Mouse (Mus musculus) gonadal fat pad, adult 2 months (tissue): ENCODE measurements around the gene Akirin1. TPM values are rescaled to one million over a fixed set of nuclear protein-coding genes. Genes with fewer than 3 reads are reported as not detected.

Source experiments
- DNase-seq: peaks from one replicate; pipeline ENCODE4 v3.0.0-alpha.2; 2012; ENCODE audit warnings: low read depth
- polyA plus RNA-seq: library from polyadenylated mRNA; depleted of rRNA; stranded (reverse); fragments of >200 nt; gene quantifications from 2 replicates; pipeline ENCODE4 v1.2.3, GENCODE M21; 2012; rRNA removed

The Akirin1 gene
- 24.2 and 33.0 TPM in 2 replicates for polyA plus RNA-seq

DNA sequence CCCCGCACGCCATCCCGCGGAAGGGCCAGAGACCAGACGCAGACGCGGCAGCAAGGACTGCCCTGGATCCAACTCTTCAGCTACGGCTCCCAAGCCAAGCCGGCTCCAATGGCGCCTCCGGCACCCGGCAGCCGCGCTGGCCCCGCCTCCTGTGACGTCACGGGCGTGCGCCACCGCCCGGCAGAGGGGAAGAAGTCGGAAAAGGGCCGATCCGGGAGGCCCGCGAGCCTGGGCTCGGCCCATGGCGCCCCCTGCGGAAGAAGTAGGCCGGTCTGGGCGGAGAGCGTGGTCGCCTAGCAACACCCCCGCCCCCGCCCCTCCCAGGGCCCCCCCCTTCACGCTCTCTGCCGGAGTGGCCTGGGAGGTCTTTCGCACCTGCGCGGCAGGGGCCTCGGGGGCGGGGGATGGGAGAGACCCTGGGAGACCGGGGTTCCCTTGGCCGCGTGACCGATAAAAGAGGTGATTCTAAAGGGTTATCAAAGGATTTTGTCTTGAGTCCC, at the start of gene Akirin1:
Gene Akirin1, minus strand, starts transcription at position 194 of the 500 bp plus-strand sequence.
- no peak for DNase-seq

DNA sequence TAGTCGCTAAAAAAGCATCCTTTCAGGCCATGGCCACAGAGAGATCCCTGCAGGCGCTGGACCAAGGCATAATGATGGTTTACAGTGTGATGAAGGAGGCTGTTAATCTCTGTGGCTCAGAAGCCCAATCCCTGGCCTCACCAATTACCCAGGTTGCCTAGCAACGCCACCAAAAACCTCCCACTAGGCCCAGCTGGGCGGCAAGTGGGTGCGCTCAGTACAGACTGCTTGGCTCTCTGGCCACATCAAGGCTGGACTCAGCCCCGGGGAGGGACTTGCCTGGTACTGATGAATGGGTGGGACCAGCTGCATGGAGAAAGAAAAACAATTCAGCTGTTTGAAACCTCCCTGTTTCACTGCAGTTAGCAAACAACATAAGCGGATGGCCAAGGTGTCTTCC, 47.7 kb upstream of the Akirin1 start:
- DNase-seq: no peak

DNA sequence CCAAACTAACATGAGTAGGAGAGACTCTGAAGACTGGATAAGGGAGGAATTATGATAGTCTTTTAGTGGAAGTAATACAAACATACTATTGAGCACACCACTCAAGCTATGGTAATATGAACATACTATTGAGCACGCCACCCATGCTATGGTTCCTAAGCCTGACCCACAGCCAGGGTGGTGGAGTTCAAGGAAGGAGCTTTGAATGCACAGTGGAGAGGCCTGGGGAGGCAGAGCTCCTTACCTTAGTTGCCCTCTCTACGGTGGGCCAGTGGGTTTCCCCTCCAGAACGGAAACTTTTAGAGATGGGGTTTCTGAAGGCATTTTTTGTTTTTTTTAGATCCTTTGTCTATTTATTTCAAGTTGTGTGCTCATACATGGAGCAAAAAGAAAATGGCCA, 47.3 kb upstream of the Akirin1 start:
- no peak for DNase-seq

DNA sequence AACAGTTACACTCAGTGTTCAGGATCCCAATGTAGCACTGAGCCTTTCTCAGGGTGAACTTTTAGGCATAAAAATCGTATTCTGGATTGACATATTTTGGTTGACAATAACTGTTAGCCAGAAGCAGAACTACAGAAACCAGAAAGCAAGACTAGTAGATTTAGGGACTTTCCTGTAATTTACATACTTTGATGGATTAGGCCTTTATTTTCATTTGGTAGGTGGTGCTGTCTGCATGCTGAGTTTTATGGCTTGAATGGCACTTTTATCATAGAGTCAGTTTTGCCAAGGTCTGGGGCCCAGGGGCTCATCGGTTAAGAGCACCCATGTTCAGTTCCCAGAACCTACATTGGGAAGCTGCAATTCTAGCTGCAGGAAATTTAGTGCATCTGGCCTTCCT, 44.9 kb upstream of the Akirin1 start:
- DNase-seq: no peak

DNA sequence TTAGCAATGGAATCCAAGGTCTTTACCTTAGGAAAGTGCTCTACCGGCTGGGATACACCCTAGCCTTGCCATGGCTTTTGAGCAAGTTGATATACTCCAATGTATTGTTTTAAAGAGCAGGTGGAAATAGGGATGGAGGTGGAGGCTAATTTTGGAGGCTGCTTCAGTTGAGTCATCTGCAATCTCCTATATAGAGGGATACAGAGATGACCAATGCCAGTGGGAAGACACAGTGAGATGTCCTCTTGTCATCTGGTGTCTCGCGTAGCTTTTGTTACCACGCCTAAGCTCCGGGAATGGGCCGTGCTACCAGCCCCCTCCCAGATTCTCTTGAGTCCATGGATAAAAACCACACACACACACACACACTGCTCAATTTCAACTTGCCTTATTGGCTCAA, 43.0 kb upstream of the Akirin1 start:
- DNase-seq: no peak

DNA sequence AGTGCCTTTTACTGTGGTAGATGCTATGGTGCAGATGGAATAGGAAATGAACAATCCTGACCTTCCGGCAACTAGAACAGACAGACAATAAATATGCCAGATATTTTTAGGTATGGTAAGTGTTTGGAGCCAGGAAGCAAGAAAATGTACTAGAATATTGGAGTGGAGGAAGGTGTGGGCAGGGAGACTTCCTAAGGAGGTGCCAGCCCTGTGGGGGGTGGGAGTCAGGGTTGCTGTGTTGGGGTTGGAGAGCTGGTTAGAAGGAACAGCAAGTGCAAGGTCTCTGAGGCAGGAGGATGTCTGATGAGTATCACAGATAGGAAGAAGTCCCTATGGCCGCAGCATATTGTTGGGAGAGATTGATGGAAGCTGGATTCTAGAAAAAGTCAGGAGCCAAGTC, 42.5 kb upstream of the Akirin1 start:
- DNase-seq: no peak

DNA sequence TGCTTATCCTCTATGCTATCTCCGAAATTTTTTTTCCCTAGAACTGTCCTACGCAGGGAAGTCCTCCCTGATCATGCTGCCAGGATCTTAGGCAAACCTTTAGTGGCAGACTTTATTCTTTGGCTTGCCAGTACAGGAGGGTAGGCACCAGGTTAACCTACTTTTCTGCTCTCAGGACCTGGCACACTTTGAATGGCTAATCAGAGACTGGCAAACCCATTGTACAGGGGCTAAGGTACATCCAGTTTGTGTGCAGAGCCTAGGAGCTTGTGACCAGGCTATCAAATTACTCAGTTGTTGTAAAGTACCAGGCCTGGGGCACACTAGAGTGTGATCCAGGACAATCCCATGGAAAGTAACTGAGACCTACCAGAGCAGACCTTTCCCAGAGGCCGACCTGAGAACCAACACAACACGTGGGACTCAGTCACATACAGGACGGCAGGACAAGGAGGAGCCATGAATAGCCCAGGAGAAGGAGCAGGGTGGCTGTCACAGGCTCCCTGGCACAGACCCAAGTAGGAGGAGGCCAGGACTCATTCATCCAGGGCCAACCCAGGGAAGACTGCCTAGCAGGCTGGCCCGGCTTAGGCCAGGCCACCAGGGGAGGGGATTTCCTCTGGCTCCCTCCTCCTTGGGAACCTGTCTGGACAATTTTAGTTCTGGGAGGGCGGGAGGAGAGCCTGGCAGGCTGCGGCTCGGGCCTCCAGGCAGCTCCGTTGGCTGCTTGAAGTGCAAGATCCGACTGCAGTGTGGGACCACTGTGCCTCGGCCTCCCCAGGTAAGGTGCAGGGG, 37.2 kb upstream of the Akirin1 start, which contains the start of gene Rhbdl2:
Gene Rhbdl2, plus strand, starts transcription at position 684 of the 795 bp plus-strand sequence.
- DNase-seq: peak; percentile 61

DNA sequence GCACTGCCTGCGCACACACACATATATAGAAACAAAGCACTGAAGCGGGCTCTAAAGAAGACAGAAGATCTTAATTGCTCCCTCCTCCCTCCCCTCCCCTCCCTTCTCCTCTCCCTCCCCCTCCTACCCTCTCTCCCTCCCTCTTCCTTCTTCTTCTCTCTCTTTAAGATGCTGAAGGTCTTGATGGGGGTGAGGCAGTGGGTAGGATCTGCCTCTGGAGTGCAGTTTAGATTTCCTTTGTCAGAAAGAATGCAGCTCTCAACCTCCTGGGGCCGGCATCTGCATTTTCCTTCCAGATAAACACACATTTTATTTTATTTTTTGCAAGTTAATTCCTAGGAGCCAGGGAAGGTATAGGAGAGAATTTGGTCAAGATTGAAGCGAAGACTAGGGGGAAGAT, 18.1 kb upstream of the Akirin1 start:
- DNase-seq: no peak

DNA sequence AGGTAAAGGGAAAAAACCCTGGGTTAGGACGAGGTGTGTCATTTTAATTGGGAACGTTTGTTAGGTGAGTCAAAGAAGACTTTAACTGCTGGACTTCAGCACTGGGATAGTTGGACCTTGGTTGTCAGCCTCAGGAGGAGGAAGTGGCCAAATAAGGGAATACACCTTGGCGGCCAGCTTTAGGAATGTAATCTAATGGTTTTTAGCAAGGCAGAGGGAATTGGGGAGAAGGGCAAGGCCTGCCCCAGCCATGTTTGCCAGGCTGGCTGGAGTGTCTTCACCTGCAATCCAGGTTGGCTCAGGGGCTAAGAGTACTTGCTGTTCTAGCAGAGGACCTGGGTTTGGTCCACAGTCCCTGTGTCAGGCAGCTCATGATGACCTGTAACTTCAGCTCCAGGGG, 17.7 kb upstream of the Akirin1 start:
- no peak for DNase-seq

DNA sequence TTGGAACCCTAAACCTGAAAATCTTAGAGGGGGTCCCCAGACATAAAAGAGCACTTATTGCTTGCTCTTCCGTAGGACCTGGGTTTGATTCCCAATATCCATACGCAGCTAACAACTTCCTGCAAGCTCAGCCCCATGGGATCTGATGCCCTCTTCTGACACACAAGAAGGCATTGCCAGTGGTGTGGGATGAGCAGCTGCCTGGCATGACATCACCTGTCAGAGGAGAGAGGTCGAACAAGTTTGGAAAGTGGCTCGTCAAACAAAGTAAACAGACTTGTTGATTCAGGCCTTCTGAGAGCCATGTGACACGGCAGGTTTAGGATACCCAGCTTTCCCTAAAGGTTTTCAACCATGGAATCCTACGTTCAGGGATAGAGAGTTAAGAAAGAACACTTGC, 14.9 kb upstream of the Akirin1 start:
- DNase-seq: no peak

DNA sequence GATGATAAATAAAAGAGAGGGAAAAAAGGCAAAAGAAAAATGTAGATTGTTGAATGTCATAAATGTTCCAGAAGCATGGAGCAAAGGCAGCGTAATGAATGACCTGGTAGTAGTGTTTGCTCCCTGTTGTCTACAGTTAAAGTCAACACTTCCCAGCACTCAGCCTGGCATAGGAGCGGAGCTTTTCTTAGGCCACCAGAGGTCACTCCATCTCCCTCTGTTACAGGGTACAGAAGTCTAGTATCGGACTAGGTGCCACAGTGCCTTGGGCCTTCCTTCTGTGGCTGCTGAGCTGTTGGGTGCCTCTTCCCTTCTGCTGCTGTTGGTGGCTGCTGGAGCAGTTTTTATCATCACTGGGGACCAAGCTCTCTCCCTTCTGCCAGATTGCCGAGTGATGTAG, 8.2 kb upstream of the Akirin1 start:
- no peak for DNase-seq

DNA sequence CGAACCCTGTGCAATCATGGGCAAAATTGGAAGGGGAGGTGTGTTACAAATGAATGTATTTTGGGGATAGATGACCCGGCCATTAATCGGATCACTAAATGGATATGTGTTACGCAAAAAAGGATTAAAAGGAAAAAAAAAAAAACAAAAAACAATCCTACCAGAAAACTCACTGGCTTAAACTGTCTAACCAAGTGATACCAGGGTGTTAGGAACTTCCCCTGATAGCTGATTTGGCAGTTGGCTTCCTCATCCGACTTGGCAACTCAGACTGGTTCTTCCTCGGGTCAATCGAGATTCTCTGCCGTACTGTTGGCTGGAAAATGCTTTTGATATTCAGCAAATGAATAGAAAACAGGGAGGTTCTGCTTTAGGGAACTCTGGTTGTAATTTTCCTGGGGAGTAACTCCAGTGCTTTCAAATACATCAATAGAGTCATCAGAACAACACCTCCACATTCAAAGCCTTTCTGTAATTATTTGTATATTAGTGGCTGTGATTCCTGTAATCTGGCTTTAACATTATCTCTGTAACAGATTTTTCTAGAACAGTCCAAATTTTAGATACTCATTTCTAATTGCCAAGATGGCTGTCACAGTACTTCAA, 665 bp upstream of the Akirin1 start:
- DNase-seq: no peak

DNA sequence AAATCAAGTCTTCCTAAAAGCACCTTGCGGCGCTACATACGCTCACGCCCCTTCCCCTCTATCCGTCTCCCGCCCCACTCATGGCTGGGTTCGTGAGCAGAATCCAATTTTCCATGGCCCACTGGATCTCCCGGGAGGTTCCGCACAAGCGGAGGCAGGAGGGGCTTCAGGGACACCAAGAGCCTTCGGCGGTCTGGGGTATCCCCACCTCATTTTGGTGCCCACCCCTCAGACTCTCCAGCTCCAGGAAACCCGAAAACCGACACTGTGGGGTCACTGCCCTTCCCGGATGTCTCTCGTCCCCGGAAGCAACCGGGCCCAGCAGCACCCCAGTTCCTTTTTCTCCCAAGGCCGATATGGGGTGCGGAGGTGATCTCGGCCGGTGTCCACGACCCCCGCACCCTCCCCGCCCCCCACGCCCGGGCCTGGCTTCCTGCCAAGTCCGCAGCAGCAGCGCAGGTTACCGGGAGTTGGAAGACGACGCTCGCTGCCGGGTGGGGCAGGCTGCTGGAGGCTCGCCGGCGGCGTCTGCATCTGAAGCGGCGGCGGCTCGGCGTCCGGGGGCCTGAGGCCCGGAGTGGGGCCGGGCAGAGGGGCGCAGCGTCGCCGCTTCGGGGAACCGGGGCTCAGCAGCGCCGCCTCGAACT, 538 bp downstream of the Akirin1 start:
- DNase-seq: no peak

DNA sequence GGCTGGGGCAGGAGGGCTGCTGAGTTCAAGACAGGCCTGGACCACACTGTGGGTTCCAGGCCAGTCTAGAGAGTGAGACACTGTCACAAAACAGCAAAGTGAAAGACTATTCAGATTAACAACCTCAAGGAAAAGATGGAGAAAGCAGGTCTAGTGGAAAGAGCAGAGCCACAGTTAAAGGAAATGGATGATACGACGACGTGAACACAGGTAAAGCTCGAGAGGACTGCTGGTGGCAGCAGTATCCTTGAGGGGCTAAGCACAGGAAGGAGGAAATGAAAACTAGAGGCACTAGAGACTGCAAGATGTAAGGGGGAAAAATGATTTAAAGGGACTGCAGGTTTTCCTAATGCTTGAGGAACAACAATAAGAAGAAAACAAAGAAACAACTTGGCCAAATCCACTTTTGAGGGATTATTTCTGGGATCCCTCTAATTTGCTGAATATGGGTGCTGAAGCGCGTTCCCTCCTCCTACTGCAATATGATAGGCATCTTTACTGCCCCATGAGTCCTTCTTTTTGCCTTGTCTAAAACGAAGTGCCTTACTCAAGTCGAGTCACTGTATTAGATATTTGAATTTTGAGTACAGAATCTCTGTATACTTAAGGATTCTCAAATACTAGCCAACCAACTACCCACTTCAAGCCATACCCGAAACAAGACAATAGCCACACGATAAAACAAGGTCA, 1.3 kb downstream of the Akirin1 start:
- no peak for DNase-seq

DNA sequence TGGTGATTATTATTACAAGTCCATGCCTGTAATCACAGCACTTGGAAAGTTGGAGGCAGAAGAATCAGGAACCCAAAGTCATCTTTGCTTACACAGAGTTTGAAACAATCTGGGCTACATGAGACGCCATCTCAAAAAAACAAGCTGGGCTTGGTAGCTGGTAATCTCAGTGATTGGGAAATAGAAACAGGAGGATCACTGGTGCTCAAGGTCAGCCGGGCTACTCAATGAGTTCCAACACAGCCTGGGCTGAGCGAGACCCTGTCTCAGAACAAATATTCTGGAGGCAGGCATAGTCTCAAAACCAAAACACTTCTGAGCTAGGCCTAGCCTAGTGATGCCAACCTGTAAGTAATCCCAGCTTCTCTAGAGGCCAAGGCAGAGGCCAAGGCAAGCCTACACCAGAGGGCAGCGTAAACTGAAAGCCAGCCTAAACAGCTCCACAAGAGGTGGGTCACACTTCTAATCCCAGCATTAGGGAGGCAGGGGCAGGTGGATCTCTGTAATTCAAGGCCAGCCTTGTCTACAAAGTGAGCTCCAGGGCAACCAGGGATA, 4.8 kb downstream of the Akirin1 start:
- DNase-seq: no peak

DNA sequence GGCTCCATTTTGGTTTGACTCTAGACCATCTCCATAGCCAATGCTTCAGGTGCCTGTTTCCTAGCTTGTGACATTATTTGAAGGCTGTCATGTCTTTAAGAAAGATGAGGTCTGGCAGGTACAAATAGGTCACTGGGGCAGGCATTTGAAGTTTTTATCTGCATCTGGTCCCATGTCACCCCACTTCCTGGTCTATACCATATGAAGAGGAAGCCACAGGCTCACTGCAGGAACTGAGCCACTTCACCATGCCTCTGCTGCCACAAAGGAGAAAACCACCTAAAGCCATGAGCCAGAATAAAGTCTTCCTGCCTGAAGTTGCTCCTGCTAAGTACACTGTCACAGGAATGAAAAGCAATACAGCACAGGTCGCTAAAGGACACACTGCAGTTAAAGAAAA, 7.3 kb downstream of the Akirin1 start:
- no peak for DNase-seq

DNA sequence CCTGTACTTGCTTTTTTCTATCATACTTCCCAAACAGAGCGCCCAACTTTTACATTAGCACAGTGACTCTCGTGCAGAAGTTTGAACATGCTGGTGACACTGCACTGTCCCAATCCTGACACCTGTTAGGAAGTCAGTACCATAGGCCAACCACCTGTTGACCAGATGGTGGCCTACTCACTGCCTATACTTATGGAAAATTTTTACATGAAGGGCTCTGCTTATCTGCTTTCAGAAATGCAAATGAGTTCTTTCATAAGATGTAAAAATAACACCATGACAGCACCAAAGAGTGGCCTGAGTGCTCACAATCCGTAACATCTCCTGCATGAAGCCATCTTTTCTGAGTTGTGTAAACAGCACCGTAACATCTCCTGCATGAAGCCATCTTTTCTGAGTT, 11.4 kb downstream of the Akirin1 start:
- DNase-seq: no peak

DNA sequence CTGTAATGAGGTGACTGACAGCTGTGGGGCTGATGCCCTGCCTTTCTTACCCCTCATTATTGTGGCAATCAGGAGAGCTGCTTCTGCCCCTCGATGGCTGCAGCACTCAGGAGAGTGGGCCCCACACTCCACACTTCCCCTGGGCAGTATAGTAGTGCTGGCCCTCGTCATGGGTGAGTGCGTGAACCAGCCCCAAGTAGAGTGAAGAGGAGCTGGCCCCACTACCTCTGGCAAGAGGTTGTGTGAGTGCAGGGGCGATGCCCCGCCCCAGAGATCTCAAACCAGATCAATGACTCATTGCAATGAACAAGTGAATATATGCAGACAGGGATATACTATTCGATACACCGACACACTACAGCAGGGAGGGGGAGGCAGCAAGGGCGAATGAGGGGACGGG, 16.6 kb downstream of the Akirin1 start:
- DNase-seq: no peak

DNA sequence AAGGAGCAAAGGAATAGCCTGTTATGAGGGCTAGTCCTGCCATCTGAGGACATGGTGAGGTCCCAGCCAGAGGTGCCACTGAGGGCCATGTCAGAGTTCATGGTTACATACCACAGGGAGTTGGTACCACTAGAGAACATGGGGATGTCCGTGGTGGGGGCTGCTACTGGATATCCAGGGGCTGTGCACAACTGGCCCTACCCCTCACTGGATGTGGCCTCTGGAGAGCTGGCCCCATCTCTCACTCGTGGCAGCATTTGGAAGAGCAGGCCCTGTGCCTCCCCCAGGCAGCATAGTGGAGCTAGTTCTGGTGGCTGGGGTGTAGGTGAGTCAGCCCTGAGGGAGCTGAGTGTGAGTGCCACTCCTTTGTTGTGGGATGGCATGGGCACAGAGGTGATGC, 17.2 kb downstream of the Akirin1 start:
- DNase-seq: no peak

DNA sequence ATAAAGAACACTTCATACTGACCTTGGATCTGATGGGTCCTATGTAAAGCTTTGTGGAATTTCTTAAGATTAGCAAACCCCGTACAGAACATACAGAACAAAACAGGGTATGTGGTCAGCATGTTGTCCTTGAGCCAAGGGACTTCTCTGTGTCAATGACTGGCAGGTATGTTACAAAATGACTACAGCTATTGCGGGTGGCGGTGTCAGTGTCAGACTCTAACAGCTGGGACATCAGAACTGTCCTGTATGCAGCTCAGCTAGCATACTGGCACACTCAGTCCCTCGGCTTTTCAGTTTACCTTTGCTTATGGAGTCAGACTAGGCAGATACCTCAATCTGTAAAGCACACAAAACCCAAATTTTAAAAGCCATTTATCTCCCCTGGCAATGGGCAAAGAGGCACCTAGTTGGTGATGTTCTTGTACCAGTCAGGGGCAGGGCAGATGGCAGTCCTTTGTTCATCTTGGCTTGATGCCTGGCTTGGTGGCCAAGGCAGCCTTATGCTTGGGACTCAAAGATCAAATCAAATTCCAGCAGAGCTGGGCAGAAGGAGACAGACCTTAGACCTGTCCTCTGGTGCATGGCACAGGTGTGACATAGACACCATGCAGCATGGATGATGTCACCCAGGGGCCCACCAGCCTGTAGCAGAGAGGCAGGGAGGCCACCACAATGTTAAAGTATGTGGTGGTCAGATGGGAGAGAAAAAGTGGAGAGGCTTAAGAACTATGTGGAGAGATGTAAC, 17.8 kb downstream of the Akirin1 start:
- DNase-seq: no peak

DNA sequence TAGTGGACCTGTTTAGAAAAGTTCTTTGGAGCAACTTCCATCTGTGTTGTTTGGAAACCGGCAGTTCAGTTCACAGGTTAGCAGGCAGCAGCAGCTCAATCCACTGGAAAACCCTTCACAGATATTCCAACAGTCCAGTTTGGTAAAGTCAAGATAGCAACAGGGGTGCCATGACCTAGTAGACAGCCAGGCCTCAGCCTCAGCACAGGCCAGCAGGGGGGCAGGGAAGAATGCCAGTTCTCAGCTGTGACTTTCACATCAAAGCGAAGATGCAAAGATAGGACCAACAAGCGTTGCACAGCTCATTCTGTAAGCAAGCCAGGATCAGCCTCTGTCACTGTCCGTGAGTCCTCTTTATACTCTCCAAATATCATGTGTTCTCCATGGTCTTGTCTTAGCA, 28.4 kb downstream of the Akirin1 start:
- DNase-seq: no peak
